ENCODE assay signal across 8 mouse cellular contexts in the genomic region with DNA sequence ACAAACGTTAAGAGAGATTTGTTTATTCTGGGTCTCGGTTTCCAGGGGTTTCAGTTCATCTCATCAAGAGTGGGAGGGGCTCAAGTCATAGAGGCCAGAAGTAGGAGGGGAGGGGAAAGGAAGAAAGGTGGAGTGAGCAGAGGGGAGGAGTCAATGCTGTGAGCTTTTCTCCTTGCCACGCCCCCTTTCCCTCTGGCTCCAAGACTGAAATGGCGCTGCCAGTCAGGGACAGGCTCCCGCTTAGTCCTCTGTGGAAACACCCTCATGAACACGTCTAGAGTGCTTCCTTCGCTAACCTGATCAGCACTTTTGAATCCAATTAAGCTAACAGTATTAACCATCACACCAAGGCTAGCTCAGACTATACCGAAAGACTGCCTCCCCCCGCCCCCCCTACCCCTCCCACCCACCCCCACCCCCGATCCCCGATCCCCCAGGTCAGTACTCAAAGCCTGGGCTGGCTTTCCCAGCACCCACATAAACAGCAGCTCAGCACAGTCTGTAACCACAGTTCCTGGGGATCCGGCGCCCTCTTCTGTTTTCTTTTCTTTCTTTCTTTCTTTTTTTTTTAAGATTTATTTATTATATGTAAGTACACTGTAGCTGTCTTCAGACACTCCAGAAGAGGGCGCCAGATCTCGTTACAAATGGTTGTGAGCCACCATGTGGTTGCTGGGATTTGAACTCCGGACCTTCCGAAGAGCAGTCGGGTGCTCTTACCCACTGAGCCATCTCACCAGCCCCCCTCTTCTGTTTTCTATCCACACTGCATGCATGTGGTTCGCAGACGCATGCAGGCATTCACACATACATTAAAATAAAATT.
DNase-seq lines count a peak whose midpoint lies in the region; ATAC-seq and TF ChIP-seq lines count a peak whose summit lies in the region.

No protein-coding gene starts in this region.

- 45% methylated on average over 20 of the region's 20 CpGs for WGBS in kidney, postnatal 0 days
- WGBS in kidney, embryonic 14.5 days = 47% methylated on average over 20 of the region's 20 CpGs
- 43% methylated on average over 20 of the region's 20 CpGs for WGBS in limb, embryonic 10.5 days
- 70% methylated on average over 20 of the region's 20 CpGs for WGBS in thymus, adult 2 months

- H3K9ac ChIP-seq in kidney, postnatal 0 days (ENCODE audit: low read depth, low read length) = no peak overlapping the region
- no peak overlapping the region for H3K9ac ChIP-seq in kidney, embryonic 14.5 days (ENCODE audit: low read depth, low read length)

- TF ChIP-seq POLR2A in thymus, adult 2 months (IDR thresholded peaks at IDR 0.05; ENCODE audit: control insufficient read depth, extremely low read depth, insufficient read depth, low read length, poor library complexity) = no peak

- intact Hi-C loops in gastrocnemius, postnatal 36 days (cut with DNase I) = no loop called here

- H3K9me3 ChIP-seq in kidney, postnatal 0 days (replicated peaks; ENCODE audit: low read length) = no peaks in the 10 kb centered on the region
- H3K9me3 ChIP-seq in kidney, embryonic 14.5 days (ENCODE audit: control insufficient read depth, low read length) = no peaks in the 10 kb centered on the region
- H3K9me3 ChIP-seq in limb, embryonic 10.5 days (replicated peaks) = no peaks in the 10 kb centered on the region

- no peaks in the 10 kb centered on the region for H3K36me3 ChIP-seq in kidney, postnatal 0 days (ENCODE audit: insufficient read depth, low read length)
- H3K36me3 ChIP-seq in kidney, embryonic 14.5 days (ENCODE audit: control insufficient read depth, insufficient read depth, low read length) = no peaks in the 10 kb centered on the region
- H3K36me3 ChIP-seq in limb, embryonic 10.5 days = no peaks in the 10 kb centered on the region
- no peaks in the 10 kb centered on the region for H3K36me3 ChIP-seq in thymus, adult 2 months (ENCODE audit: control insufficient read depth, insufficient read depth, low read length)

- no peak overlapping the region for H3K4me3 ChIP-seq in kidney, postnatal 0 days (replicated peaks; ENCODE audit: low read depth, low read length)
- H3K4me3 ChIP-seq in kidney, embryonic 14.5 days (ENCODE audit: low read length) = no peak overlapping the region; the same call in 1 of the 2 replicates
- peak overlapping the region; percentile 36 for H3K4me3 ChIP-seq in limb, embryonic 10.5 days
- no peak overlapping the region for H3K4me3 ChIP-seq in thymus, adult 2 months (ENCODE audit: control insufficient read depth, insufficient read depth, low read length)

- no peak for ATAC-seq in kidney, postnatal 0 days (replicated peaks; ENCODE audit: low FRiP score, low read depth)
- ATAC-seq in kidney, embryonic 14.5 days (ENCODE audit: low FRiP score, low TSS enrichment) = no peak

- DNase-seq in kidney, postnatal 0 days (ENCODE audit: low spot score) = peak; percentile 83
- DNase-seq in embryo, embryonic 10 days (ENCODE audit: low spot score) = peak; percentile 83
- peak; percentile 50 for DNase-seq in limb, embryonic 10.5 days (ENCODE audit: low spot score)
- DNase-seq in retina, postnatal 1 day = peak; percentile 76
- DNase-seq in left cerebral cortex, adult 8-10 months (ENCODE audit: low spot score in 2 of 2) = no peak
- DNase-seq in thymus, adult 2 months = no peak
- DNase-seq in gastrocnemius, postnatal 36 days = no peak

- no peak overlapping the region for H3K4me2 ChIP-seq in kidney, postnatal 0 days (ENCODE audit: low read length)
- no peak overlapping the region; the same call in 1 of the 2 replicates for H3K4me2 ChIP-seq in kidney, embryonic 14.5 days (replicated peaks; ENCODE audit: low read depth, low read length)

- TF ChIP-seq CTCF in kidney, postnatal 0 days (IDR thresholded peaks at IDR 0.05; ENCODE audit: low read depth) = peak; percentile 52
- TF ChIP-seq CTCF in thymus, adult 2 months (IDR thresholded peaks at IDR 0.05; ENCODE audit: borderline replicate concordance, control insufficient read depth, extremely low read depth, insufficient read depth, low read length, poor library complexity) = no peak

- H3K4me1 ChIP-seq in kidney, postnatal 0 days (replicated peaks; ENCODE audit: insufficient read depth, low read length) = peaks cover 15% of the 10 kb centered on the region; the same call in 1 of the 2 replicates
- peaks cover 15% of the 10 kb centered on the region; the same call in 1 of the 2 replicates for H3K4me1 ChIP-seq in kidney, embryonic 14.5 days (ENCODE audit: control insufficient read depth, insufficient read depth, low read length)
- peaks cover 61% of the 10 kb centered on the region for H3K4me1 ChIP-seq in limb, embryonic 10.5 days
- peaks cover 12% of the 10 kb centered on the region for H3K4me1 ChIP-seq in thymus, adult 2 months (replicated peaks; ENCODE audit: control insufficient read depth, insufficient read depth, low read length)

- H3K27me3 ChIP-seq in kidney, postnatal 0 days (ENCODE audit: insufficient read depth, low read length) = no peaks in the 10 kb centered on the region
- H3K27me3 ChIP-seq in kidney, embryonic 14.5 days (ENCODE audit: control insufficient read depth, insufficient read depth, low read length) = no peaks in the 10 kb centered on the region
- H3K27me3 ChIP-seq in limb, embryonic 10.5 days (ENCODE audit: low read depth, poor library complexity, severe bottlenecking) = peaks cover 37% of the 10 kb centered on the region
- H3K27me3 ChIP-seq in thymus, adult 2 months (ENCODE audit: control insufficient read depth, insufficient read depth, low read length) = no peaks in the 10 kb centered on the region

- H3K27ac ChIP-seq in kidney, postnatal 0 days = 0 out of 2 replicates have a peak overlapping the region, but pooled peaks have one; percentile 36
- H3K27ac ChIP-seq in kidney, embryonic 14.5 days (ENCODE audit: low read depth, low read length) = no peak overlapping the region
- H3K27ac ChIP-seq in limb, embryonic 10.5 days = peak overlapping the region; percentile 68; the same call in 1 of the 2 replicates
- H3K27ac ChIP-seq in thymus, adult 2 months (ENCODE audit: control insufficient read depth, insufficient read depth, low read length) = no peak overlapping the region

Comparison
In these comparisons a context has a peak if more than half of its experiments do, and no peak if none do; other contexts are left out.
1. H3K27ac ChIP-seq: peak in kidney, postnatal 0 days (single experiment) and limb, embryonic 10.5 days (single experiment); none in kidney, embryonic 14.5 days (single experiment) and thymus, adult 2 months (single experiment).
2. DNase-seq: peak in kidney, postnatal 0 days (single experiment), embryo, embryonic 10 days (single experiment), limb, embryonic 10.5 days (single experiment) and retina, postnatal 1 day (single experiment); none in left cerebral cortex, adult 8-10 months (0 of 2), thymus, adult 2 months (single experiment) and gastrocnemius, postnatal 36 days (0 of 2).